Mouse (Mus musculus) bone marrow, adult 2 months (tissue): ENCODE measurements around the gene Grn. TPM values are rescaled to one million over a fixed set of nuclear protein-coding genes. Genes with fewer than 3 reads are reported as not detected.
A peak's percentile ranks its signal among the peaks of the same experiment; 100 is the strongest.

ENCODE experiments used
- H3K27ac ChIP-seq: fragments of 200-500 bp; 2 replicates; pipeline ENCODE4 v1.5.1; 2012; ENCODE audit warnings: low read depth, mild to moderate bottlenecking, control low read depth, inconsistent platforms, low read length; ENCODE audit not compliant: control insufficient read depth, poor library complexity, insufficient read depth
- H3K4me1 ChIP-seq: fragments of 200-500 bp; 2 replicates; pipeline ENCODE4 v1.6.1; 2011; ENCODE audit warnings: low read length; ENCODE audit not compliant: control insufficient read depth, insufficient read depth
- H3K4me3 ChIP-seq: fragments of 200-500 bp; replicated peaks from 2 replicates; pipeline ENCODE3; 2011; ENCODE audit warnings: mild to moderate bottlenecking, low read depth, low read length, control low read depth; ENCODE audit not compliant: control insufficient read depth
- CTCF ChIP-seq: fragments of 200-500 bp; IDR thresholded peaks from 2 replicates; pipeline ENCODE4 v1.5.1; 2011; ENCODE audit warnings: low read length, control low read depth; ENCODE audit not compliant: control insufficient read depth, insufficient read depth
- POLR2A ChIP-seq: fragments of 200-500 bp; IDR thresholded peaks from 2 replicates; pipeline ENCODE4 v1.6.1; 2011; ENCODE audit warnings: low read depth, mild to moderate bottlenecking, control low read depth, low read length, borderline replicate concordance; ENCODE audit not compliant: control insufficient read depth
- WGBS: fragments of 180-500 bp; shearing (Covaris S2); methylation state at CpG from one replicate; pipeline ENCODE4 v1.1.7; 2018; 5-methylcytosine and 5-hydroxymethylcytosine counted together
- polyA plus RNA-seq: library from polyadenylated mRNA; stranded (reverse); fragments of >200 nt; gene quantifications from 2 replicates; pipeline ENCODE4 v1.2.4, GENCODE M21; 2011; ENCODE audit warnings: low replicate concordance; ENCODE audit not compliant: missing spikeins, insufficient read depth, insufficient read length

Gene Grn
- polyA plus RNA-seq, 1 experiment: 87.0 TPM

DNA sequence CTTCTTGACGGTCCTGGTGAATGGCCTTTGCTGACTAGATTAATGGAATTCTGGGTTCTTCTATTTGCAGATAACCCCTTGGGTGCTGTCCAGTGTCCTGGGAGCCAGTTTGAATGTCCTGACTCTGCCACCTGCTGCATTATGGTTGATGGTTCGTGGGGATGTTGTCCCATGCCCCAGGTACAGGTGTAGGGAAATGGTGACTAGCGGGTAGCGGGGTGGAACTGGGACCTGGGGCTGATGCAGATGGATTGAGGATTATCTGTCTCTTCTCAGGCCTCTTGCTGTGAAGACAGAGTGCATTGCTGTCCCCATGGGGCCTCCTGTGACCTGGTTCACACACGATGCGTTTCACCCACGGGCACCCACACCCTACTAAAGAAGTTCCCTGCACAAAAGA lies 3.8 kb downstream of the Grn start:
- peak overlapping the region; percentile 3 for H3K4me3 ChIP-seq
- H3K27ac ChIP-seq: no peak overlapping the region
- H3K4me1 ChIP-seq: peaks cover 10% of the 10 kb centered on the region; the same call in 1 of the 2 replicates
- TF ChIP-seq CTCF (no peak), POLR2A (0 out of 2 replicates have a peak, but pooled peaks have one; percentile 11)
- WGBS: 91% methylated on average over 7 of the region's 7 CpGs

DNA sequence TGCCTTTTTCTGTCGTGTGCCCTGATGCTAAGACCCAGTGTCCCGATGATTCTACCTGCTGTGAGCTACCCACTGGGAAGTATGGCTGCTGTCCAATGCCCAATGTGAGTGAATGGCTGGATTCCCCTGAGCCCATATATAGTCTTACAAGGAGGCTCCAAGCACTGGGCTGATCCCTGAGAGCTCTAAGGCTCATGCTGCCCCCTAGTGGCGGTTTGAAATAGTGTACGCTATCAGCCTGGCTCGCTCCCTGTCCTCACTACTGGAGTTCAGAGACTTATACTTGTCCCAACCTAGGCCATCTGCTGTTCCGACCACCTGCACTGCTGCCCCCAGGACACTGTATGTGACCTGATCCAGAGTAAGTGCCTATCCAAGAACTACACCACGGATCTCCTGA lies 4.3 kb downstream of the Grn start:
- Histone ChIP-seq H3K4me1 (peaks cover 10% of the 10 kb centered on the region; the same call in 1 of the 2 replicates), H3K27ac (no peak overlapping the region), H3K4me3 (no peak overlapping the region)
- 28% methylated on average over 7 of the region's 7 CpGs for WGBS
- TF ChIP-seq POLR2A (no peak), CTCF (peak; percentile 98)

DNA sequence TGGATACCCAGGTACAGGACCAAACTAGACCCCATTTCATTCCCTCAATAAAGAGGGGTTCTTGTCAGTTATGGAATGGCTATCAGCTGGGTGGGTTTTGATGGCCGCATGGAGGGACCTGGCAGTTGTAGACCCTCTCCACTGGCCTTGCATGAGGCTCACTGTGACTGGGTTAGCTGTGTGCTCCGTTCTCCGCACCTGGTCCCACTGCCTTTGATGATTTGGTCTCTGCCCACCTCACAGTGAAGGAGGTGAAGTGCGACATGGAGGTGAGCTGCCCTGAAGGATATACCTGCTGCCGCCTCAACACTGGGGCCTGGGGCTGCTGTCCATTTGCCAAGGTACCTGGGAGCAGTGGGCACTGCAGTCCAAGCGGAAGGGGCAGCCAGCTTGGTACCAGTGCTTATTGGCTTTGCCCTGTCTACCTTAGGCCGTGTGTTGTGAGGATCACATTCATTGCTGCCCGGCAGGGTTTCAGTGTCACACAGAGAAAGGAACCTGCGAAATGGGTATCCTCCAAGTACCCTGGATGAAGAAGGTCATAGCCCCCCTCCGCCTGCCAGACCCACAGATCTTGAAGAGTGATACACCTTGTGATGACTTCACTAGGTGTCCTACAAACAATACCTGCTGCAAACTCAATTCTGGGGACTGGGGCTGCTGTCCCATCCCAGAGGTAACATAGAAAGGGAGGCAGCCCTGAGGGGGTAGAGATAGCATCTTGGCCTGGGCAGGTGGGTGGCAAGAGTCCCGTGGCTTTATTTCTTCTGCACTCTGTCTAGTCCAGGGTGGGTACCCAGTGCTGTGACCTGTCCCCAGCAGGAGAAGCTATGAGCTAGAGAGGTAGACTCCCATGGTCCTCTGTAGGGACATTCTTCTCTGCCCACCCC lies 4.9 kb downstream of the Grn start:
- H3K4me3 ChIP-seq: no peak overlapping the region
- 89% methylated on average over 11 of the region's 11 CpGs for WGBS
- TF ChIP-seq CTCF (no peak), POLR2A (no peak)
- no peak overlapping the region for H3K27ac ChIP-seq
- H3K4me1 ChIP-seq: peaks cover 10% of the 10 kb centered on the region; the same call in 1 of the 2 replicates

DNA sequence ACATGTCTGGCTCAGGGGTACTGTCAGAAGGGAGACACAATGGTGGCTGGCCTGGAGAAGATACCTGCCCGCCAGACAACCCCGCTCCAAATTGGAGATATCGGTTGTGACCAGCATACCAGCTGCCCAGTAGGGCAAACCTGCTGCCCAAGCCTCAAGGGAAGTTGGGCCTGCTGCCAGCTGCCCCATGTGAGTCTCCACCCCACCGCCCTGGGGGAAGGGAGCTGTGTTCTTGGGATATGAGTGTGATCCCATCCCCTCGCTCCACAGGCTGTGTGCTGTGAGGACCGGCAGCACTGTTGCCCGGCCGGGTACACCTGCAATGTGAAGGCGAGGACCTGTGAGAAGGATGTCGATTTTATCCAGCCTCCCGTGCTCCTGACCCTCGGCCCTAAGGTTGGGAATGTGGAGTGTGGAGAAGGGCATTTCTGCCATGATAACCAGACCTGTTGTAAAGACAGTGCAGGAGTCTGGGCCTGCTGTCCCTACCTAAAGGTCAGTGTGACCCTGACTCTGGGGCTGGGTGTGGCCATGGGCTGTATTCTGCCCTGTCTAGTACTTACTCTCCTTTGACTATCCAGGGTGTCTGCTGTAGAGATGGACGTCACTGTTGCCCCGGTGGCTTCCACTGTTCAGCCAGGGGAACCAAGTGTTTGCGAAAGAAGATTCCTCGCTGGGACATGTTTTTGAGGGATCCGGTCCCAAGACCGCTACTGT lies 5.8 kb downstream of the Grn start:
- TF ChIP-seq CTCF (no peak), POLR2A (no peak)
- WGBS: 88% methylated on average over 18 of the region's 18 CpGs
- peaks cover 10% of the 10 kb centered on the region; the same call in 1 of the 2 replicates for H3K4me1 ChIP-seq
- H3K27ac ChIP-seq: no peak overlapping the region
- no peak overlapping the region for H3K4me3 ChIP-seq

DNA sequence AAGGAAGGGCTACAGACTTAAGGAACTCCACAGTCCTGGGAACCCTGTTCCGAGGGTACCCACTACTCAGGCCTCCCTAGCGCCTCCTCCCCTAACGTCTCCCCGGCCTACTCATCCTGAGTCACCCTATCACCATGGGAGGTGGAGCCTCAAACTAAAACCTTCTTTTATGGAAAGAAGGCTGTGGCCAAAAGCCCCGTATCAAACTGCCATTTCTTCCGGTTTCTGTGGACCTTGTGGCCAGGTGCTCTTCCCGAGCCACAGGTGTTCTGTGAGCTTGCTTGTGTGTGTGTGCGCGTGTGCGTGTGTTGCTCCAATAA lies 6.3 kb downstream of the Grn start:
- Histone ChIP-seq H3K27ac (no peak overlapping the region), H3K4me3 (no peak overlapping the region), H3K4me1 (peaks cover 9% of the 10 kb centered on the region; the same call in 1 of the 2 replicates)
- WGBS: 85% methylated on average over 10 of the region's 10 CpGs
- TF ChIP-seq CTCF: no peak
- no peak for TF ChIP-seq POLR2A

DNA sequence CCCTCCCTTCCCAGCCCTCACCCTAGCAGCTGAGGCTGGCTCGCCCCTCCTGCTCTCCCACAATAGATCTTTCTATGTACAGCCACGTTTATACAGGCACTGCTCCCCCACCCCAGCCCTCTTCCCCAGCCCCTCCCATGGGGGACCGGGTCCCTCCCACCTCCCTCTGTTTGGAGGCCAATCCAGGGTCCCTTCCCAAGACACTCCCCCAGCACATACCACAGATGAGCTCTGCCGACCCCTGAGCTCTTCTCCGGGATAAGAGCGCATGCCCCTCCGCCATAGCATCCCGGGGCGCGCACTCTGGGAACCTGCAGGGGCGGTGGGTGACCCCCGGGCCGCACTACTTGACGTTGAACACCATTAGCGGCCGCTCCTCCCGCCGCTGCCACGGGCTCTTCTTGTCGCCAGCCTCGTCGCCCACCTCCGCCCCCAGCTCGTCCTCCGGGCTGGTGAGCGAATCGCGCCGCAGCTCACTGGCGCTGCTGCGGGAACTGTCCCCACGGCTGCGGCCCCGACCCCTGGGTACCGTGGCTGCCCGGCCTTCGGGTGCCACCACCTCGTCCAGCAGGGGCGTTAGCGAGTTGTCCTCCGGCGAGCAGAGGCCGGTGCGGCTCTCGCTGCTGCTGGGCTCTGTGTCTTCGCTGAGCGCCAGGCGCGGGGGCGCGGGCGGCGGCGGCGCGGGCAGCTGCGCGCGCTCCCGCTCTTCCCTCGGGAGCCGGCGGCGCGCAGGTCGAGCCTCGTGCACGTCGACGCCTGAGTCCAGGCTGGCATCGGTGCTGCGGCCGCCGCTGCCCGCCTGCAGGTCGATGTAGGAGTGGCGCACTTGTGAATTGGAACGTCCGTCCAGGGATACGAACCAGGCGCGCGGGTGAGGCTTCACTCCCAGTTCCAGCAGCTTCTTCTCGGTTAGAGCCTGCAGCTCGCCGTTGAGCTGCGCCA lies 7.3 kb downstream of the Grn start:
- peak overlapping the region; percentile 39 for H3K4me3 ChIP-seq
- H3K4me1 ChIP-seq: peaks cover 9% of the 10 kb centered on the region; the same call in 1 of the 2 replicates
- TF ChIP-seq POLR2A (no peak), CTCF (peak; percentile 31; the same call in 1 of the 2 replicates)
- no peak overlapping the region; the same call in 1 of the 2 replicates for H3K27ac ChIP-seq
- WGBS: 55% methylated on average over 87 of the region's 87 CpGs

DNA sequence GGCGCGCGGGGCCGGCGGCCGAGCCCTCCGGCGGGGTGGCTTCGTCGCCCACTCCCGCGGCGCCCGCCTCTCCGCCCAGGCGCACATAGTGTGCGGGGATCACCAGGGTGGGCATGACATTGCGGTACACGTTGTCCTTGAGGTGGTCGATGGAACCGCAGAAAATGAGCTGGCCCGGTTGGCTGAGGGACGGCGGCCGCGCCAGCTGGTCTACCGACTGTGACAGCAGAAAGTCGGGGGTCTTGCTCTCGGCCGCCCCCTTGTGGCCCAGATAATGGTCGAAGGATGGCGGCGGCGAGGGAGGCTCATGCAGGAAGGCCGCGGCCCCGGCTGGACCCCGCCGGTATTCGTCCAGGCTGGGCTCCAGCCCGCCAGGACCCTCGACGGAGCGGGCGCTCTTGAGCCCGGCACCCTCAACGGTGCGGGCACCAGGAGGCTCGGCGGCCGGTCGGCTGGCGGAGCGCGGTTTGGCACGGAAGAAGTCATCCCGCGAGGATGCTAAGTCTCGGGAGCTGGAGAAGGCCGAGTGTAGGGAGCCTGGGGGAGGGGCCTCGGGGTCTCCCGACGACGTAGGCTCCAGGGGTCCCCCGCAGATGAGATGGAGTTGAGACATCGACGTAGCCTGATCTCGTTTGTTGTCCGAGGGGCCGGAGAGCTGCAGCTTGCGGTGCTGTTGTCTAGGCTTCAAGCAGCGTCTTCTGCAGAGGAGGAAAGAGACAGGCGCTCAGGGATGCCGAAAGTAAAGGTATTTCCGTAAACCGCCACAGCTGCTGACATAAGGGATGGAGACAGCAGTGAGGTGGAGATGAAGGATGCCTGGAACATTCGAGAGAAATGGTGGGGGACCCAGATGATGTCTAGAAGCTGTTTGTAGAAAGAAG lies 8.3 kb downstream of the Grn start:
- Histone ChIP-seq H3K4me3 (peak overlapping the region; percentile 49), H3K27ac (no peak overlapping the region; the same call in 1 of the 2 replicates), H3K4me1 (peaks cover 3% of the 10 kb centered on the region; the same call in 1 of the 2 replicates)
- TF ChIP-seq CTCF (peak; percentile 72), POLR2A (no peak)
- WGBS: 47% methylated on average over 77 of the region's 77 CpGs
